Mouse (Mus musculus) embryo, embryonic 10.5 days (tissue): ENCODE results near the gene Mrpl11.
"Not testable (repeated sequence)": the region's sequence is repeated elsewhere in the genome, so short reads cannot be mapped to it uniquely, and the experiment has no call there.

Experiments
- DNase-seq: peaks from one replicate; pipeline ENCODE4 v3.0.0-alpha.2; 2015; ENCODE audit warnings: low spot score

Gene Mrpl11

GRCm38 (mm10) chr19:4961928-4962601 is at the start of gene Mrpl11:
Gene Mrpl11, plus strand, starts transcription at chr19:4962147.
- peak; percentile 97 for DNase-seq

- no peak for DNase-seq
Measured at GRCm38 (mm10) chr19:4915924-4916603, 45.9 kb upstream of the Mrpl11 start.

- DNase-seq: no peak
Measured at GRCm38 (mm10) chr19:4916827-4917226, 45.1 kb upstream of the Mrpl11 start.

DNA sequence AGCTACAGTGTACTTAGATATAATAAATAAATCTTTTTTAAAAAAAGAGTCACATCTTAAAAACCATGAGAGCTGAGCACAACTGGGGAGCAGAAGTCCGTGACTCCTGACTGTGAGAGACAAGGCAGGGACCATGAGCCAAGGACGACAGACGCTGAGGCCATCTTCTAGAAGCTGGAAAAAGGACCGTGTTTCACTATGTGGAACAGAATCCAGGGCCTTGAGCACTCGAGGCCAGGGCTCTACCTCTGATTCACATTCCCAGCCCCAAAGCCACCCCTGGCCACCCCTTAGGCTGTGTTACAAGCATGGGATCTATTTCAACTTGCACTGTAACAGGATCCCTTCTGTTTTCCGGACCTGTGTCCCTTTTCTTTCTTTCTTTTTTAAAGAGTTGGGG is 42.3 kb upstream of the Mrpl11 start:
- DNase-seq: no peak

- no peak for DNase-seq
Measured at GRCm38 (mm10) chr19:4925121-4925860, 36.7 kb upstream of the Mrpl11 start.

GRCm38 (mm10) chr19:4927904-4928531 is 33.9 kb upstream of the Mrpl11 start, which contains the start of gene Dpp3:
Gene Dpp3, minus strand, starts transcription at chr19:4928287.
- peak; percentile 100 for DNase-seq

DNA sequence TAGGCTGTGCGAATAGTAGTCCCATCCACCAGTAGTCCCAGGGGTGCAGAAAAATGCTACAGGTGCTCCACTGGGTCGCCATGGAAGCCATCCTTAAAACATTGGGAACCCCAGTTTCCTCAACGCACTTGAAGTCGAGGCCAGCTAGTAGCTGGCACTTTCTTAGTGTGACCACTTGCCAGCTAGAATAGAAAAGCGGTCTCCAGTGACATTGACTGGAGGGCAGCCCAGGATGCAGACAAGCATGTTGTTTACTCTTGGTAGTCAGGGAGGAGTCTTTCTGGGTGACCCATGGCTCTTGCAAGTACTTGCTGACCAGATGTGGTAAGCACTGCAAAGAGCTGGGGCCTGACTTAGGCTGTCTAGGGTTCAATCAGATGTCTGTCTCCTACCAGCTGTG is 33.2 kb upstream of the Mrpl11 start:
- DNase-seq: no peak

GRCm38 (mm10) chr19:4936896-4937295 is 25.1 kb upstream of the Mrpl11 start:
- no peak for DNase-seq

GRCm38 (mm10) chr19:4937444-4938310 is 24.3 kb upstream of the Mrpl11 start:
- no peak for DNase-seq

- peak; percentile 89 for DNase-seq
Measured at GRCm38 (mm10) chr19:4942551-4943252, 19.2 kb upstream of the Mrpl11 start, which contains the start of gene Peli3. Gene Peli3, minus strand, starts transcription at chr19:4943127.

- no peak for DNase-seq
Measured at GRCm38 (mm10) chr19:4943253-4943588, 18.7 kb upstream of the Mrpl11 start.

GRCm38 (mm10) chr19:4945540-4945939 is 16.4 kb upstream of the Mrpl11 start:
- DNase-seq: no peak

GRCm38 (mm10) chr19:4948641-4949040 is 13.3 kb upstream of the Mrpl11 start:
- not testable (repeated sequence) for DNase-seq

GRCm38 (mm10) chr19:4968236-4968635 is 6.3 kb downstream of the Mrpl11 start:
- peak; percentile 46 for DNase-seq

DNA sequence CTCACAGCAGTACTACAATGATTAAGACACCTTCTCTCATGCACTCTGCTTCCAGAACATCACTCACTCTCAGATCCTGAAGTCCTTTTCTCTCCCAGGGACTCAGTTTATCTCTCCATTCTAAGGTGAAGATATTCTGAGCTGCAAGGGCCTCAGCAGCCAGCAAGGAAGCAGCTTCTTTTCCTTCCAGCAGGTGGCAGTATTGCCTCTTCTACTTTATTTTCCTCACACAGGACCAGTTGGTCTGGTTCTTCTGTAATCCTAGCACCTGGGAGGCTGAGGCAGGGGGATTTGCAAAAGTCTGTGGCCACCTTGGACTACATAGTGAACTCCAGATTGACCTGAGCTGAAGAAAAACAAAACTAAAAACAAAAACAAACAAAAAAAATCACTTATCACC is 19.8 kb downstream of the Mrpl11 start:
- peak; percentile 82 for DNase-seq

GRCm38 (mm10) chr19:4989013-4989412 is 27.1 kb downstream of the Mrpl11 start:
- peak; percentile 95 for DNase-seq

DNA sequence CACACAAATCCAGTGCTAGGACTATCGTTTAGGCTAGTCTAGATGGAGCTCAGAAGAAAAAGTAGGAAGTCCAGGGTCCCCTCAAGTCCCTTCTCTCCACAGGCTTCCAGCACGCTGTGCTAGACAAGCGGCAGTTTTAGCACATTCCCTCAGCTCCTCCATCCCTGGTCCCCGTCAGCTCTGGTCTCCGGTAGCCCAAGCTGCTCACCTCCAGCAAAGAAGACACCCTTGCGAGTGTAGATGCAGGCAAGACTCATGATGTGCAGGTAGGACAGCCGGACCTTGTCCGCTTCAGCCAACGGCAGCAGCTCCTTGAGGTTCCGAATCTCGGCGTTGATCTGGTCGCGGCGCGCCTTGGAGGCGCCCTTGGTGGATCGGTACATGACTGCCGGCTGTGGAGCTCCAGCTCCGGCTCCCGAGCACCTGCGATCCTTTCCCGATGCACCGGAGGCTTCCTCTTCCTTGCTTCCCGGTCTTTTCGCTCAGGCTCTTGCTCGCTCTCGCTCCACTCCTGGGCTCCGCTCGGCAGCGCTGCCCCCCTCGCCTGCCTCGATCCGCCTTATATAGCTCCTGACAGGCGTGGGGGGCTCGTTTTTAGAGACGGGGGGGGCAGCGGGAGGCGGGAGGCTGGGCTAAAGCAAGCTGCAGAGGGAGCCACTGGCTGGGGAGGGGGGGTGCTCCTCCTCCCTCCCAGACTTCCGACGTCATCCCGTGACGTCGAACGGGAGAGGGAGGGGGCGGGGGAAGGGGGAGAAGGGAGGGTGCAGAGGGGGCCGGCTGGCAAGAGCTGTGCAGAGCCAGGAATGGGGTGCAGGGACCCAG is 27.7 kb downstream of the Mrpl11 start:
- no peak for DNase-seq

DNA sequence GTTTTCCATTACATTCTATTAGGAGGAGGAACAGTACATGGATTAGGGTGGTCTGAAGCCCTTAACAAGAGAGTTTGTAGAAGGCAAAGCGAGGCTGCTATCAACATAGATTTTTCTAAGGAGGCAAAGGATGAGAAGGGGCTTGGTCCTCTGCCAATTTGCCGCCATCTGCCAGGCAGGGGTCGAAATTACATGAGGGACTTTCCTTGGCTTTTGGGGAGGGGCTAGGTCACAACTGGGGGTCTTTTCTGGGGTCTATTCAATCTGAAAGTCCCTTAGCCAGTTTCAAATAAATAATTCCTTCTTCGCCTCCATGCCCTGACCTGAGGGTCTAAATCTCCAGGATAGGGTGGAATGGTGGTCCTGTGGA is 28.3 kb downstream of the Mrpl11 start, which contains the start of gene Npas4:
Npas4 (minus strand) TSS at position 61 of the 370 bp plus-strand sequence.
- DNase-seq: no peak

- no peak for DNase-seq
Measured at GRCm38 (mm10) chr19:4990716-4991115, 28.8 kb downstream of the Mrpl11 start.

DNA sequence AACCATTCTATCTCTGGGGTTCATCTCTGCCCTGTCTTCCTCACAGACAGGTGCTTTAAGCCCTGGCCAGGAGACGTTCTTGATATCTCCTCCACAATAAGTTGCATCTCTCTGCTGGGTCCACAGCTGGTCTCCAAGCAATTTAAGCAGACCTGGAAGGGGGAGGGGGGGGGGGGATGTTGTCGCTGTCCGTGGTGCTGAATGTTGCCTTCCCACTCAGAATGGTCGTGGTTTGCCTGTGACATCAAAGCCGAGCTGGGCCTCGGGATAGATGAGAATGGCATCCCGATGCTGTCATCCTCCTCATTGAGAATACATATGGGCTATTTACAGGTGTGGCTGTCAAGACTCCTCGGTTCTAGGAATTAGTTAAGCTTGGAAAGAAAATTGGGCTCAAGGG is 30.4 kb downstream of the Mrpl11 start:
- DNase-seq: peak; percentile 60
